Mouse (Mus musculus) left cerebral cortex, postnatal 4 days (tissue): Measurements from ENCODE around the gene Palld. TPM values are rescaled to one million over a fixed set of nuclear protein-coding genes. Genes with fewer than 3 reads are reported as not detected.

Experiments used
- DNase-seq: peaks from one replicate; pipeline ENCODE4 v3.0.0-alpha.2; 2022
- intact Hi-C: fragments of 180-260 bp; cut with DNase I; formaldehyde crosslinking; loops from one replicate; pipeline ENCODE4 v1.15.1; 2025
- total RNA-seq, 2 experiments: library from RNA; stranded (reverse); gene quantifications; 2 replicates each; pipeline ENCODE4 v1.2.3; 2021

Gene Palld
- total RNA-seq, 2 experiments from 2014 or later, result 7.3 to 9.5 TPM

DNA sequence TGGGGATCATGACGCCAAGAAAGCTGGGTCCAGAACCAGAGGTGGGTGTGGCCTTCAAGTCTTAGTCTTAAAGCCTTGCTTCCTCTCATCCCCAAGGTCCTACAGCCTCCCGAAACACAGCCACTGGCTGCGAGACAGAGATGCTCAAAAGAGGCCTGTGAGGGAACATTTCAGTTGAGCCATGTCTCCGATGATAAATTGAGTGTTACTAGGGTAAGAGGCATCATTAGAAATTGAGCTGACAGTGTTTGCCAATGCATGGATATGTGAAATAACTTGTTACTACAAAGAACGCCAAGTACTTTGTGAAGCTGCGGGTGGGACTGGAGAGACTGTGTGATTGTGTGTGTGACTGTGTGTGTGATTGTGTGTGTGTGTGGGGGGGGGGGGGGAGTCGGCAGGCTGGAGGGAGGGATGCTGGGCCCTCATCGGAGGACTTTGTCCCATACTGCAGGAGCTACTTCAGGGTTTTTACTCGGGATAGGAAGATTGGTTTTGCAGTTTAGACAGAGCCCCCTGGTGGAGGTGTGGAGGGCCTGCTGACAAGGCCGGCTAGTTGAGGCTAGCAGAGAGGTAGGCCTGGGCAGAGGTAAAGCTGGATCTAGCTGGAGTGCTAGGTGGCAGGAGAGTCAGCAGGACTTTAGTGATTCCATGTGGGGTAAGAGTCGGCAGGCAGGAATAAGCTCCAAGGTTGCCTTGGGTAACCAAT lies 422.8 kb downstream of the Palld start:
- DNase-seq, result peak; percentile 59
- intact Hi-C loops, result loop anchor here (10.0 kb wide), 1 partner anchor 255 kb away; the partner anchor contains the start of gene Sh3rf1

GRCm38 (mm10) chr8:61478793-61479192 lies 423.7 kb downstream of the Palld start:
- intact Hi-C loops, result no loop called here
- DNase-seq, result no peak

DNA sequence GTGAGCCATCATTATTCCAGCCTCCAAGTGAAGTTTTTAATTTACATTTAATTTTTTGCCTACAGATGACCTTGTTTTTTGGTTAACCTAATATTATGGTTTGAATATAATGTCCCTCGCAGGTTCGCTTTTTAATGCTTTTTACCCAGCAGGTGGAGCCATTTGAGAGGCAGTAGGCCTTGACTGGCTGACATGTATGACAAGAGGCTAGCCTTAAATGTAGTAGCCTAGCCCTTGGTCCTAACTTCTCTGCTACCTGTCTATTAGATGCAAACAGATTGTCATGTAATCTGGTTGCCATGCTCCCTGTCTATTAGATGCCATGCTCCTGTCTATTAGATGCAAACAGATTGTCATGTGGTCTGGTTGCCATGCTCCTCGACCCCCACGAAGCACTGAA lies 424.3 kb downstream of the Palld start:
- DNase-seq, result no peak

DNA sequence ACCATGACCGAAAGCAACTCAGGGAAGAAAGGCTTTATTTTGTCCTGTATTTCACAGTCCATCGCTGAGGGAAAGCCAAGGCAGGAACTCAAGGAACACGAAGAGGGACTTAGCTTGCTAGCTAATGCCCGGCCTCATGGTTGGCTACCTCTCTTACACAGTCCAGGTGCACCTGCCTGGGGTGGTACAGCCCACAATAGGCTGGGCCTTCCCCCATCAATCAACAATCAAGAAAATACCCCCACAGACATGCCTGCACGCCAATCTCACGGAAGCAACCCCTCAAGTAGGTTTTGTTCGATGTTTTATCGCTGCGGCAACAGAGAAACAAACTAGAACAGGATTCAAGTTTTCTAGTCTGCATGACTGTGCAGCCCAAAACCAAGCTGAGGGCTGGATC lies 426.3 kb downstream of the Palld start:
- DNase-seq, result no peak
- intact Hi-C loops, result no loop called here

More for the DNA sequence above, 424.3 kb downstream of the Palld start:
- intact Hi-C loops, result no loop called here

DNA sequence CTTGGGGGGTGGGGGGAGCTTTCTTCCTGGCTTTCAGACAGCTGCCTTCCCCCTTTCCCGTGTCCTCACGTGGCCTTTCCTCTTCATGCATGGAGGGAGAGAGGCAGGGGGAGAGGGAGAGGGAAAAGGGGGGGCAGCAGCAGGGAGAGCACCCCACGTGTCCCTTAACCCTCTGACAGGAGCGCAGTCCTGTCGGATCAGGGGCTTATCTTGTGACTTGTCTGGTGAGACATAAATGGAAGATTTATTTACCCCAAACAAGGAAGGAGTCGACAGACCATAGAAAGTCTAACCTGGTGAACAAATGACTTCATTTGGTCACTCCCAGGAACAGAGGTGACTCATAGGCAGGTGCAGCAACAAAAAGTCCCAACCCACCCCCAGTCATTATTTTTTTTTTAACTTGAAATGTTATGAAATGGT lies 427.2 kb downstream of the Palld start:
- intact Hi-C loops, result no loop called here
- no peak for DNase-seq

- no peak for DNase-seq
- intact Hi-C loops, result no loop called here
These were observed 432.3 kb downstream of the Palld start for GRCm38 (mm10) chr8:61470213-61470612.

DNA sequence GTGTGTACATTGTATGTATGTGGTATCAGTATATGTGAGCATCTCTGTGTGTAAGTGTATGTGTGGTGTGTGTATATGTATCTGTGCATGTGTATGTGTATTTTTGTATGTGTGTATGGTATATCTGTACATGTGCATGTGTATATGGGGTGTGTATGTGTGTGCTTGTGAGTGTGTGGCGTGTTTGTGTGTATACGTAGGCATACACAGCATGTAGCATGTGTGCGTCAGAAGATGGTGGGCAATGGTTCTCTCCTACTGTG lies 435.0 kb downstream of the Palld start:
- intact Hi-C loops, result no loop called here
- DNase-seq, result no peak

DNA sequence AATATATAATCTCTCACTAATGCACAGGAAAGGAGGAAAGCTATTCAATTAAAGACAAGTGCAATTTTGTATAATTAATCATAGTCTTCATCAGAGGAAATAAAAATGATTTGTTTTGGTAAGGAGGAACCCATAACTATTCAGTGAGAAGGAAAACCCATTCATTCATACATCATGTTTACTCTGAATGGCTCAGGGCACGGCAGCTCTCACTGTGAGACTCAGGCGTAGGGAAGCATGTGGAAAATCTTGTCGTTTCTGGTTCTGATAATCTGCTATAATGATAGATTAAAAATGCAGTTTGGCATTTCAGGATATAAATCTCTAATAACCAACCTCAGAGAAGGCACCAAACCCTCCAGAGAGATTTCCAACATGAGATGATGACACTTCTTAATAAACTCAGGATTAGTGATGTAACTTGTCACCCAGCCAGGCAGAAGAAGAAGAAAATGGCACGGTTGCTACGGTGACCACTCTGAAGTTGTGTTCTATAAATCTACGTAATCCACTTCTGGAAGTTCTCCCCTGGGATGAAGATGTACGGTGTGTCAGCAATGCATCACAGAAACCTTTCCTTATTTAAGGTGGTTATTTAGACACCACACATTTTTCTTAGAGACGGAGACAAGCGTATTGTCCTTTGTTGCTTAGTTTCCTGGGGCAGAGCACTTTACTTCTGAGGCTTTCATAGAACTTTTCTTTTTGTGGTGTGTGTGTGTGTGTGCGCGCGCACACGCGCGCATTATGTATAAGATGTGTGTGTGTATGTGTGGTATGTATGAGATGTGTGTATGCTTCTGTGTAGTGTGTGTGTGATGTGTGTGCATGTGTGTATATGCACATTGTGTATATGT lies 435.6 kb downstream of the Palld start:
- no peak for DNase-seq
- intact Hi-C loops, result no loop called here

GRCm38 (mm10) chr8:61464393-61464792 lies 438.1 kb downstream of the Palld start:
- no peak for DNase-seq
- intact Hi-C loops, result no loop called here

GRCm38 (mm10) chr8:61462221-61462620 lies 440.3 kb downstream of the Palld start:
- intact Hi-C loops, result no loop called here

More at GRCm38 (mm10) chr8:61462221-61462620, 440.3 kb downstream of the Palld start:
- no peak for DNase-seq

Other genes starting within 250 kb of the Palld start
- under 1 TPM; 0.72 to 0.81 TPM for gene Ddx60, start 25.4 kb upstream of the Palld start, total RNA-seq
- not detected for gene Anxa10, start 220.5 kb upstream of the Palld start, total RNA-seq